Mouse (Mus musculus): ENCODE measurements around the gene Musk.

Gene Musk

GRCm38 (mm10) chr4:58314942-58315508, 29.3 kb downstream of the Musk start:
- peak; percentile 77 for DNase-seq (ENCODE audit: low spot score)

- no peak for DNase-seq (ENCODE audit: low spot score)
These were observed 31.8 kb downstream of the Musk start for GRCm38 (mm10) chr4:58317536-58317935.

- DNase-seq (ENCODE audit: low spot score), result peak; percentile 48
These were observed 34.5 kb downstream of the Musk start for GRCm38 (mm10) chr4:58320293-58320692.

GRCm38 (mm10) chr4:58326746-58327145, 41.0 kb downstream of the Musk start:
- DNase-seq (ENCODE audit: low spot score), result no peak

- DNase-seq (ENCODE audit: low spot score), result no peak
These were observed 42.5 kb downstream of the Musk start for GRCm38 (mm10) chr4:58328231-58328630.

- no peak for DNase-seq (ENCODE audit: low spot score)
These were observed 44.3 kb downstream of the Musk start for GRCm38 (mm10) chr4:58330016-58330415.

- peak; percentile 58 for DNase-seq (ENCODE audit: low spot score)
These were observed 45.3 kb downstream of the Musk start for GRCm38 (mm10) chr4:58330864-58331638.

- DNase-seq (ENCODE audit: low spot score), result peak; percentile 56
These were observed 46.6 kb downstream of the Musk start for GRCm38 (mm10) chr4:58332394-58332793.

- DNase-seq (ENCODE audit: low spot score), result no peak
These were observed 50.5 kb downstream of the Musk start for GRCm38 (mm10) chr4:58336227-58336626.

- DNase-seq (ENCODE audit: low spot score), result no peak
These were observed 53.5 kb downstream of the Musk start for GRCm38 (mm10) chr4:58339226-58339625.

GRCm38 (mm10) chr4:58350206-58350605, 64.4 kb downstream of the Musk start:
- DNase-seq (ENCODE audit: low spot score), result no peak

GRCm38 (mm10) chr4:58351165-58351564, 65.4 kb downstream of the Musk start:
- DNase-seq (ENCODE audit: low spot score), result no peak

- no peak for DNase-seq (ENCODE audit: low spot score)
These were observed 65.8 kb downstream of the Musk start for GRCm38 (mm10) chr4:58351590-58351989.

GRCm38 (mm10) chr4:58358996-58359395, 73.2 kb downstream of the Musk start:
- no peak for DNase-seq (ENCODE audit: low spot score)

- no peak for DNase-seq (ENCODE audit: low spot score)
These were observed 79.6 kb downstream of the Musk start for GRCm38 (mm10) chr4:58365321-58365720.

- peak; percentile 6 for DNase-seq (ENCODE audit: low spot score)
These were observed 85.3 kb downstream of the Musk start for GRCm38 (mm10) chr4:58371106-58371505.

GRCm38 (mm10) chr4:58373599-58373998, 87.8 kb downstream of the Musk start:
- DNase-seq (ENCODE audit: low spot score), result peak; percentile 9

GRCm38 (mm10) chr4:58374141-58374870, 88.5 kb downstream of the Musk start:
- peak; percentile 74 for DNase-seq (ENCODE audit: low spot score)

GRCm38 (mm10) chr4:58379186-58379585, 93.4 kb downstream of the Musk start:
- peak; percentile 5 for DNase-seq (ENCODE audit: low spot score)

- peak; percentile 67 for DNase-seq (ENCODE audit: low spot score)
These were observed 115.1 kb downstream of the Musk start for GRCm38 (mm10) chr4:58400861-58401341.

GRCm38 (mm10) chr4:58401973-58402501, 116.3 kb downstream of the Musk start:
- DNase-seq (ENCODE audit: low spot score), result peak; percentile 76

All from adipocyte (in vitro differentiated cells).